Mouse (Mus musculus) retina, postnatal 7 days (tissue): ENCODE data around the gene Slc26a9.

Experiments
- DNase-seq: peaks from one replicate; pipeline ENCODE4 v3.0.0-alpha.2; 2012; ENCODE audit warnings: low read depth, low spot score

Gene Slc26a9

DNA sequence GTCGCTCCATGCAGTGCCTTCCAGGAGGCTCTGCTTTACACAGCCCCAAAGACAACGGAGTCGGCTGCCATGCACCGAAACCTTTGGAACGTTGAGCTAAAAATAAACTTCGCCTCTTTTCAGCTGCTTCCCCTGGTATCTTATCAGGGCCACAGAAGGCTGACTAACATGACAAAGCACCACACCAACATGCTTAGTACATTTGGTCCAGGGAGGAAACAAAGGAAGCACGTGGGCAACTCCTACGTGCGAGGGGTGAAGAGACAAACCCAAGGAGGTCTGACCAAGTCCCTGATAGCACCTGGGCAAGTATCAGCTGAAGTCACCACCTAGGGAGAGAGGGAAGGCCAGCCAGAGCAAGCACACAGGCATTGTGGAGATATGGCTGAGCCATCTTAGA lies 7.3 kb upstream of the Slc26a9 start:
- DNase-seq = no peak

DNA sequence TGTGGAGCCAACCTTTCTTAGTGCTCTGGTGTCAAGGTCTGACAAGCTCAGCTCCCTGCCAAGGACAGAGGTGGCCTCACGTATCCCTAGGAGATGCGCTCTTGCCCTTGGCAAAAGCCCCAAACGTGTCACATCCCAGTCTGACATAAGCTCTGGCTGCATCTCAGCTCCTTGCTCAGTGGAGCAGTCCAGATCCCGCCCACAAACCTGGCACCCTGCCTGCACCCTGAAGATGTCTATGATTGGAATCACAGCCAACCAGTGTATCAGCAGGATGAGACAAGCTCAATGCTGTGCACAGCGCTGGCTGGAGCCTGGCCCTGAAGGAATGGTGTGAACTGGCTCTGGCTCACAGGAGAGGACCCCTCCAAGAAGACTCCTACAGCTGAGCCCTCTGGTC lies 6.6 kb upstream of the Slc26a9 start:
- DNase-seq = no peak

DNA sequence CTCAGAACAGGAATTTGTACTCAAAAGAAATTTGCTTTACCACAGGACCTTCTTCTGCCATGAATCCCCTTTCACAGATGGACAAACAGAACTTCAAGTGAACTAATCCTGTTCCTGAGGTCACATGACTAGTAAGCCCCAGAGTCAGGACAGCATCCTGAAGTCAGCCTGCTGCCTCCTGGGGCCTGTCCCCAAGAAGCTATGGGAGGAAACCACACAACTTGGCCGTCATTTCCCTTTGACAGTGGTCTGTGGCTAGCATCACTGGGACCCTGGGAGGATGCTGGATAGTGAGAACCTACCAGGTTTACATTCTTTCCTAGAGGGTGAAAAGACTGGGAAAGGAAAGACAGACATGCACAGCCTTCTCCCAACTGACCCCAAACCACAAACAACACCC lies 5.1 kb upstream of the Slc26a9 start:
- no peak for DNase-seq

DNA sequence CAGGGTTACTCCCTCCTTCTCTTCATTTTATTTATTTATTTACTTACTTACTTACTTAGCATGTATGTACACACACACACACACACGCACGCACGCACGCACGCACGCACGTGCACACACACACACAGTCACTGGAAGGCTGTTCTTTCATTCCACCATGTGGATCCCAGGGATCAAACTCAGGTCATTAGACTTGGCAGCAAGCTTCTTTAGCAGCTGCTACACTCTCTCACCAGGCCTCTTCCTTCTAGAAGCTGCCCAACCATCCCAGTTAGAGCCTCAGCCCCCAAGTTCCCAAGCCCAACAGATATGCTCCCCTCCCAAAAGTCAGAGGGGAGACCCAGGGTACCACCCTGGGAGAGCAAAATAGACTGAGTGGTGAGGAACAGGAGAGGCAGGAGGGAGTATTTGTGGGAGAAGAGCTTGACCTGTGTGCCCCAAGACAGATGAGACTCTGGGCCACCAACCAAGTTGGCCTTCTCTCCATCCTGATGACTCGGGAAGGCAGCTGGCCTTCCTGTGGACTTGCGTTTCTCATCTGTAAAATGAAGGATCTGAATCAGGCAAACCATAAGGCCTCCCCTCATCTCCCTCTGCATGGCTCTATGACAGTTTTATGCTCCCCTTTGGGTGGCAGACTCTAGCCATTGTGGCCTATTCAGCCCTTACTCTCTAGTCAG lies 4.2 kb upstream of the Slc26a9 start:
- DNase-seq = no peak

DNA sequence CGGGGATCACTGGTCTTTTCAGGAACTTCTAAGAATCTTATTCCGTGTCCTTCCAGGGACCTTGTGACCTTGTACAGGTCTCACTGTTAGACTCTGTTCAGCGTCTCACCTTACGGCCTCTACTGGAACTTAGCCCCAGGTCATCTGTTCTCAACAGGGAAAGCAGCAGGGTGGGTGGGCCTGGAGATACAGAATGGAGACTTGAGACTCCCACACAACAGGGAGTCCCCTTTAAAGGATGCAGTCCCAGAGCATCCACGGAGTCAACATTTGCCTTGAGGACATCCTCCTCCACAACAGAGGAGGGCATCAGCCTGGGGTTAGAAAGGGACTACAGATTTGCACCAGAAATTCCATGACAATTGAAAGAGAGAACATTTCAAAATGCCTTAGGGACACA lies 1.6 kb downstream of the Slc26a9 start:
- no peak for DNase-seq

DNA sequence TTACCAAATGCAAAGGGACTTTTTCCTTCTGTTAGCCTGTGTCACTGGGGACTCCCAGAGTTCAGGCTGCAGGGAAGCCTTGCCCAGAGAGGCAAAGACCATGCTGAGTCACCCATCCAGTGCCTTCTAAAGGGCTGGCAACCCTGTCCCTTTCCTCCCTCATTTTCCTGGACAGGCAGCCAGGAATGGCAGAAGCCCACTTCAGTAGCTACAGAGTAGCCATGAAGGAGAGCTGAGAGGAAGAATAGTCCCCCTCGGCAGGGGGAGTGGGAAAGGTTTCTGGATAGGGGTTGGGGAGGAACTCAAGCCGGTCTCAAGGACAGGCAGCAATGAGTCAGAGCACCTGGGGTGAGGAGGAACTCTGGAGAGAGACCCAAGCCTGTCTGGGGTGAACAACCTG lies 3.9 kb downstream of the Slc26a9 start:
- no peak for DNase-seq

DNA sequence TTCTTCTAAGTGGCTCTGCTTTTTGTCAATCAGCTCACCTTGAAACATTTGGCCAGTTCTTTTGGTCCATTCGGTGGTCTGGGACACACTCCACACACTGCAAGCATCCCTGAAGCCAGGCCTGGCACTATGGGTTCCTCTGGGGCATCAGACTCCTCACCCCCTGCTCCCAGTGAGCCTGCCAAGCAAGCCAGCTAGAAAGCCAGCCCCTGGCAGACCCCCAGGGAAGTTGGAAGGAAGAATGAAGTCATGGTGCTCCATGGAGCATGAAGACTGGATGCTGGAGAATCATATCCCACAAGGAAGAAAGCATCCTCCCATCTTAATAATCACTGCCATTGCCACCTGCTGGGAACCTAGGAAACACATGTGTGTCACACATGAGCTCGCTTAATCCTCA lies 4.8 kb downstream of the Slc26a9 start:
- no peak for DNase-seq

DNA sequence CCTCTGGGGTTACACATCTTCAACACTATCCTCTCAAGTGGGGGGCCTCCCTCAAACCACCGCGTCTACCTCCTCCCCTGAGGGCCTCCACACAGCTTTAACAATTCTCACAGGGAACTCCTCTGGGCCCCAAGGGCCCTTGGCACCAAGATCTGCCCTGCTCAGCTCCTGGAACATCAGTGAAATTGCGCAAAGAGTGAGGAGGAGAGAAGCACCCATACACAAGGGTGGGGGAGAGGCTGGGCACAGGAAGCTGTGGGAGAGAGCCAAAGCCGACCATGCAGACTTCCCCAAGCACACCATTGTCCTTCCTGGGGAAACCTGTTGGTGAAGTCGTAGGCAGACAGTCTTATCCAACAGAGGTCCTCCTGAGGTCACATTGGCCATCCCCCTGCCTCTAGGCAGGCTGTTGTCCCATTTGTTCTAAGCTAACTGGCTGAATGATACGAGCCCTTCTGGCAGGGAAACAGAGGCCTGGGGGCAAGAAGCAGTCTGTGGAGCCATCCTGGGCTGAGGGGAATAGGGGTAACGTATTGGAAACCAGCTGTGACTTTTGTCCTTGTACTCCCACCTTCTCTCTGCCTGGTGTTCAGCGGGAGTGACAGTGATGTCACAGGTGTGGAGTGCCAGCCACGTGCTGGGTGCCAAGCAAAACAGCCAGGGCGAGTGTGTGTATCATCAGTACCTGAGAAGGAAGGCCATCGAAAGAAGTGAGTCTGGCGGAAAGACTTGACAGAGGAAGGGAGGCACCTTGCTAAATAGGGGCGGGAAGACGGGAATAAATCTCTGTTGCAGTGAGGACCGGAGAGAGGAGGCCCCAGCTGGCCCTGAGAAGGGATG lies 6.1 kb downstream of the Slc26a9 start:
- no peak for DNase-seq

DNA sequence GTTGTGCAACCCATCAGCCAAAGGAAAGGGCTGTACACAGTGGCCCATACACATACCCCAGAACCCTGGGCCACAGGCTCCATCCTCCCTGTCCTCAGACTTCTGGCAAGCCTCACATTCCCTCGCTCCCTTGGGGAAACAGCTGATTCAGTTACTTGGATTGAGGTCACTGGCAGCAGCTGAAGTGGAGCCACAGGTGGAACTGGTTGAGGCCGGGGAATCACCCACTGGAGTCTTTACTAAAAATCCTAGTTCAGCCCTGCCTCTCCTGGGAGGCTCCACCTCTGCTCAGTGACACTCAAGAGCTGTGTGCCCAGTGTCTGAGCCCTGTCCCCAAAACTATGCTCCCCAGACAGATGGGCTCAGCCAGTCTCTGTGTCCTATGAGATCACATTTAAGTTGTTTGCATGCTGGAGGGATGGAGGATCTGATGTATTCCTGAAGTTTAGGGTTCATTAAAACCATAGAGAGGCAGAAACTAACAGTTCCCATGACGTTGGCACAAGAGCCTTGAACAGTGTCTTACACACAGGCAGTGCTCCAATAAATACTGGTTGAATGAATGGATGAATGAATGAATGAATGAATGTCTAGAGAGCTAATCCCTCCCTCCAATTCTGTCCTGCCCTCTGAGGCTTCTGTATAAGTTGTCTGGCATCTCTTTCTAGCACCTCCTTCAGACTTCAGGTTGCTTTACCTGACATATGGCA lies 7.5 kb downstream of the Slc26a9 start:
- no peak for DNase-seq

DNA sequence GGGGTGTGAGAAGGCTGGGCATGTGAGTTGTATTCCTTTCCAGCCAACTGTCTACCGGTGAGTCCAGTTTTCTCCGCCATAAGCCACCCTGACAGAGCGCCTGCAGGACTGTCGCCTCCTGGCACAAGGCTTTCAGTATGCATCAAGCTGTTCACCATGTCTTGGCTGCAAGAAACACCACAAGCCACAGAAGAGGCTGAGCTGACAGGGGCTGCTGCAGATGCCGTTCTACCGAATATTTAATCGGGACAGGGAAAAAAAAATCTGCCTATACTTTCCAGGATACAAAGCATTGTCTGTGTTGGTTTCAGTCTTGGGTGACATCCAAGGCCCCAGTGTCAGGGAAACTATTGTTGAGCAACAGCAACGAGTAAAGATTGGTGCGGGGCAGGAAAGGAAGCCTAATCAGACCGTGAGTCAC lies 8.1 kb downstream of the Slc26a9 start:
- no peak for DNase-seq

DNA sequence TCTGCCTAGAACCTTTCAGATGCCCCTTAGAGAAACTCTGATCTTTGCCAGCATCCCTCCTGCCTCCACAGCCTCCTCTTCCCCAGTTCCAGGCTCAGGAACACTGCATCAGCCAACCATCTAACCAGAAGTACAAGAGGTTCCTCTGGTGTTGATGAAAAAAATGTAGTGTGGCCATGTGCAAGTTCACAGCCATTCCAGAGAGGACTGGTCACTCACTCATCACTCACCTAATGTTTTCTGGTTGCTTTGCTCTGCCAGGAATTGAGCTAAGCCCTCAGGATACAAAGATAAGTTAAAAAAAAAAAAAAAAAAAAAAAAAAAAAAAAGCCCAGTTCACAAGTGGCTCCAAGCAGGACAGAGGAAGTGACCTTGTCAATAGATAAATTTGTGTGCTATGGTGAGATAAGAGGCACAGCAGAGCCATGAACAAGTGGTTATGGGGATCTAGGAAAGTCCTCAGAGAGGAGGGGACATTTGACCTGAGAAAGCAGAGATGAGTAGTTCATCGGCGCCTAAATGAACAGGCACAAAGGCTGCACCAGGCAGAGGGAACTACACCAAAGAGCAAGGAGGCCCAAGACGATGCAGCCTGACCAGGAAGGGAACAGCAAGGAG lies 10.5 kb downstream of the Slc26a9 start:
- no peak for DNase-seq

DNA sequence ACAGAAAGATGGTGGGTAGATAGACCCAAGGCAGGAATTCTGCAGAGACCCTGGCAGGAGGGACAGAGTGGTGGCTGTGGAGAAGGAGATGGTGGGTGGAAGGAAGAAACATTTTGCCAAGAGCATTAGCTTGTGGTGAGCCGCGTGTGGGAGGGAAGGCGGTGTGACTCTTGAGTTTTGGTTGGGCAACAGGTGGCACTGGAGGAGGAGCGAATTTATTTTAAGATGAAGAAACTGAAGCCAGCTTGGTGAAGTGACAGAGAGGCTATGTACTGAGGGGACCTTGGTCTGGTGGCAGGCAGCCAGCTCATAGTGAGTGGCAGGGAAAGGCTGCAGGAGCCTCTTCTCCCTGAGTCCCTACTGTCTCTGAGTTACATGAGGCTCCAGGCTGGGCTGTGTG lies 11.1 kb downstream of the Slc26a9 start:
- no peak for DNase-seq

DNA sequence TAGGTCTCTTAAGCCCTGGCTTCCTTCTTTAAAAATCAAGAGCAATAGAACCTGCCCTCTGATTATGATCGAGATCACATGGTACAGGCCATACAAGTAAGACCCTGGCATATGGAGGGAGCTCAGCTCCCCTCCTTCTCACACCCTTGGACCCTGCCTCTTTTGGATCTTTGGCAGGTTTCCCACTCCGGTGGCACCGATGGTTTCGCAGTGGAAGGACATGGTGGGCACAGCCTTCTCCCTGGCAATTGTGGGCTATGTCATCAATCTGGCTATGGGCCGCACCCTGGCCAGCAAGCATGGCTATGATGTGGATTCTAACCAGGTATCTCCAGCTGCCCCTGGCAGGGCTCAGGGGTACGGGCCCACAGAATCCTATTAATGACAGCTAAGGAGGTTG lies 13.4 kb downstream of the Slc26a9 start:
- DNase-seq = no peak

DNA sequence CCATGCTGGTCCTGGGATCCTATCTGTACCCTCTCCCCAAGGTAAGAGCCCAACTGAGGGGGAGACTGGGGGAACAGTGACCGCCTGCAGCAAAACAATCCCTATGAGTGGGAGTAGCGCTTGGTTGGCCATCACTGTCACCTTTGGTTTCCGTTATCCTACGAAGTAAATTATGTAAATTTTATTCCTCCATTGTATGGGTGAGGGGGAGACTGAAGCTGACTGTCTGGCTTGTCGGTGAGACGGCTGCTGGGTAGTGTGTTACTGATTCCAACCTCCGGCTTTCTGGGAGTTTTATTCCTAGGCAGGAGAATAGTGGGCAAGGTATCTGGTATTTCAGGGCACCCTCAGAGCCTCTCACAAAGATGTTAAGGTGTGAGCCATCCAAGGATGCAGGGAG lies 15.0 kb downstream of the Slc26a9 start:
- no peak for DNase-seq

DNA sequence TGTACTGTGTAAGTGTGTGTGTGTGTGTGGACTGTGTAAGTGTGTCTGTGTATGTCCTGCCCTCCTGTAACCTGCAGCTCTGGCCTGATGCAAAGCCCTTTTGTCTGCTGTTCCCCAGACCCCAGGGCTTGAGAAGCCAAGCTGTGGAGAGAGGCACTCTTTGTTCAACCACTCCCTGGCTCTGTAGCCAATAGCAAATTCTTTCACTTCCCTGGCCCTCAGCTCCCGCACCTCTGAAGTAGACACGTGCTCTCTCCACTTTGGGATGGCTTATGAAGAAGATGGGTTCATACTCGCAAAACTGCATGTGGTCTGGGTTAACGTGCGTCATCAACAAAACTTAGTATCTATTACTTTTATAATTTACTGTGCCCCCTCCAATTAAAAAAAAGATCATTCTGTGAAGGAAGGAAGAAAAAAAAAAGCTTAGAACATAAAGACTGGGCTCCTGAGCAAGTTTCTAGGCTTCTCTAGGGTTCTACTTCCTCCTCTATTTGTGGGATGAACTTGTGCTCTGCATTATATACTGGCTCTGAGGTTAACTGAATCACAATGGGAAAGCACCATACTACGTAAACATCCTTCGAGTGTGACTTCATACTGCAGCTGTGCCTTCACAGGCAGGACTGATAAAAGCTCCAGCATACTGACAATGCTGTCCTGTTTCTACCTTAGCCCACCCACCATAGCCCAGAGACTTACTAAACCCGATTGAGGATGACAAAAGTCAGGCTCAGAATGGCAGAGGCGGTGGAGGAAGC lies 16.0 kb downstream of the Slc26a9 start:
- no peak for DNase-seq

DNA sequence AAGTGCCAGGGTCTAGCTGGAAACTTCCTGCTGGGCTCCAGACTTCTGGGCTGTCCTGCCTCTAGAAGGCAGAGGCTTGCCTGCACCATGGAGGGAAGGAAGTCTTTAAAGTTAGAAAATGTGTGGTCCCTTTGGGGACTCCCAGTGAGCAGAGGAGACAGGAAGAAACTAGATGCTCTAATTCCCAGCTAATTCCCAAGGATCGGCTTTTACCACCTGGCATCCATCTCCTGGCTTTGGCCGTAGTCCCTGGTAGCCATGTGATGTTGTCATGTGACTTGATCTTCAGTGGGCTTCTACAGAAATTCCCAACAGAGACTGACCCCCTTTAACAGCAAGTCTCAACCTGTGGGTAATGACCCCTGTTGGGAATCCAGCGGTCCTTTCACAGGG lies 16.6 kb downstream of the Slc26a9 start:
- no peak for DNase-seq

DNA sequence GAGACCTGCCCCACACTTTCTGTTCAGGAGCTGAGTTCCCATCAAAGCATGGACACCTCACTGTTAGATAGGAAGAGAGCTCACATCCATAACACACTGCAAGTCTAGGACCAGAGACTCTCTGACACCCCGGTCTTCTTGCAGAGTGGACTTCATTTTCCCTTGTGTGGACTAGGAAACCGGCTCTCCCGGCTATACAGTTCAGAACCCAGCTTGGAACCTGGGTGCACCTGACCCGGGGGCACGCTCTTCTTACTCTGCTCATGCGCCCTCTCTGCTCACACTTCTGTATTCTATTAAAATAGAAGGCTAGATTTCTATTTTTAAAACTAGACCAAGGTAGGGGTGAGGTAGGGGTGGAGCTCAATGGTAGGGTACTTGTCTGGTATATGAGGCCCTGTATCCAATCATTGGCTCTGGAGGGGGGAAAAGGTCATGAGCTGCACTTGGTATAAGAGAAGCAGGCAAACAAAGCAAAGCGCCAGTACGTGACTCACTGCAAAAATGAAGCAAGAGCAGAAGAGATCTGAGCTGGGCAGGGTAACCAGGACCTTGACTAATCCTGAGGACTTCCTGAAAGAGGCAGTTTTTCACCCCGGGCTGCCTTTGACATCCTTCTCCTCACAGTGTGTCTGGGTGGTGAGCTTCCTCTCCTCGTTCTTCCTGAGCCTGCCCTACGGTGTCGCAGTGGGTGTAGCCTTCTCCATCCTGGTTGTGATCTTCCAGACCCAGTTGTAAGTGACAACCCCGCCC lies 17.4 kb downstream of the Slc26a9 start:
- no peak for DNase-seq

DNA sequence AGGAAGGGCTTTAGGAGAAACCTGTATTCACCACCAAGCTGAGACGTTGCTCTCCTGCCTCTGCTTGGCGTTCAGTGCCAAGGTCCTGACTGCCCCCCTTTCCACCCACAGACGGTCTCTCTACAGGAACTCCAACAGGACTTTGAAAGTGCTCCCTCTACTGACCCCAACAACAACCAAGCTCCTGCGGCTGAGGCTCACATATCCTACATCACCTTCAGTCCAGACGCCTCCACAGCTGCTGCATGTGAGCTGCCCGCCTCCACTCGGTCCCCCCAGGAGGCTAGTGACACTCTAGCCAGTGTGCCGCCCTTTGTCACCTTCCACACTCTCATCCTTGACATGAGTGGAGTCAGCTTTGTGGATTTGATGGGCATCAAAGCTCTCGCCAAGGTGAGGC lies 19.9 kb downstream of the Slc26a9 start:
- no peak for DNase-seq

DNA sequence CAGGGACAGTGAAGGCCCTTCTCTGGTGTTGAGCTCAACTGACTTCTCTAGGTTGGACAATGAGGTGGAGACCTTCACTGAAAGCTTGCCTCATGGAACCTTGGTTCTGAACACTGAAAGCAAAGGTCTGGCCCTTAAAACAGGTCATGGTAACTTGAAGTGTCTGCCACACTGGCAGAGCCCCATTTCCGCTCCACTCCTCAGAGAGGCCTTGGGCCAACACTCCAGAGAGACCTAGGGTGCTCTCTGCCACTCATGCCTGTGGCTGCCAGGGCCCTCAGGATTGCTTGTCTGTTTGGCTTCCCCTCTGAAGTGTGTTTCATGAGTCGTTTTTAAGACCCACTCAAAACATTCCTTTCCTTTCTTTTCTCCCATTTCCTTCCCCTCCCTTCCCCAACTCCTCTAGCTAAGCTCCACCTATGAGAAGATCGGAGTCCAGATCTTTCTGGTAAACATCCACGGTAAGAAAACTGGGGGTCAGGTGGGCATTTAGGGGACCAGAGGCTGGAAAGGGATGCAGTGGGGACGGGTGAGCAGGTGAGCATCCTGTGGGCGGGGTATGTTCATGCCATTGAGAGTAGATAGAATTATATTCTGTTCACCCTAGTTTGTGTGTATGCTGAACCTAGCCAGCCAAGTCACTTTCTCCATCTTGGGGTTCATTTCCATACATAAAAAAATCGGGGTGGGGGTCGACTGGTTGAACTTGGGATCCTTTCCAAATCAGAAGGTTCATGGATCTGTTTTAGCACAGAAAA lies 20.9 kb downstream of the Slc26a9 start:
- no peak for DNase-seq
